Mouse (Mus musculus) embryonic fibroblast, embryonic 13.5 days (primary cell): Measurements from ENCODE around the gene Atxn2l.

Experiments
- CTCF ChIP-seq: IDR thresholded peaks from 2 replicates; pipeline ENCODE4 v1.5.1; 2011; ENCODE audit warnings: mild to moderate bottlenecking, control low read depth, low read length, moderate library complexity, borderline replicate concordance; ENCODE audit not compliant: insufficient read depth
- POLR2A ChIP-seq: IDR thresholded peaks from 2 replicates; pipeline ENCODE4 v1.6.1; 2011; ENCODE audit warnings: low read depth, mild to moderate bottlenecking, control low read depth, low read length, moderate library complexity

DNA sequence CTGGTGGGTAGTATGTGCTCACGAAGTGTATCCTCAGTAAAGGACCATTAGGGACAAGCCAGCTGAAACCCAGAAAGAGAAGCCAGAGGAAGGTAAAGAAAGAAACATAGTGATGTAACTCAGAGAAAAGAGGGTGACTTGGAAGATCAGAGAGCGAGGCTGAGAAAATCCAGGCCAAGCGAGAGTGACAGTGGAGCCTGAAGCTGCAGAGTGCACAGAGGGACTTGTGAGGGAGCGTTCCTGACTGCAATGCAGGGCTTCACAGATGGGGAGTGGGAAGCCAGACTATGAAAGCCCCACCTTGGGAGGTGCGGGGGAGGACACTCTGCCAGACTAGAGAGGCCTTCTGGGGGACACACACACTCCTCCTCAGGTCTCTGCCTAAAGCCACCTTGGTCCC, 45.0 kb downstream of the Atxn2l start:
- no peak for TF ChIP-seq CTCF
- TF ChIP-seq POLR2A = no peak
